Mouse (Mus musculus): Measurements from ENCODE around the gene Tldc1.

DNA sequence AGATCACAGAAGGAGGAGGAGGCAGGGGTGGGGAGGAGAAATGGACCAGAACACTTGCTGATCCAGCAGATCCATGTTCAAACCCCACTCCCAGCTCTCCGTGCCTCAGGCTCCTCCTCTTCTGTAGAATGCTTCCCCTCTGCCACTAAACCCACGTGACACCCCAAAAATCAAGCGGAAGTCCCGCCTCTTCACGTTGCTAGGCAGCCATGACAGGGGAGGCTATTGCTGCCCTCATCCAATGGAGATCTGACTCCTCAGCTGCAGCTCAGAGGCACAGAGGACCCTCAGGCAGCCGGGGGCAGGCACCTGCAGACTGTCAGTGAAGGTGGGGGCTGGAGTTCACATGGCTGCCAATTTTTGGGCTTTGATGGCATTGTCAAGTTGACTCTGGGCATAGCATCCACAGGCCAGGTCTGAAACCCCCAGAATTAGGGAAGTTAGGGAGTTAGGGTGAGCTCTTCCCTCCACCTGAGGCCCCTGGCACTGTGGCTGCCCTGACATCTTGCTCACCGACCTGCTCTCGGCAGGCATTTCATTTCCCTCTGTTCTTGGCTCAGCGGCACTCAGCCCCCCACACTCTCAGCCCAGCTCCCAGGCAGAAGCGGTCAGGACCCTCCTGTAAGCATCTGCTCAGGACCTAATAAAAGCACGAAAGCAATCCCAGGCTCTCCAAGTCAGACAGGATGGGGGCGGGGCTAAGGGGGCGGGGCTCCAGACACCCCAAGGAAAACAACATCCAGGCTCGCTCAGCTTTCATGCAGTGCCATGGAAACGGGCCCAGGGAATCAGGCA, 20.2 kb upstream of the Tldc1 start:
- no peak for TF ChIP-seq CTCF (IDR thresholded peaks at IDR 0.05; ENCODE audit: extremely low read depth, insufficient read depth, low read length)
- TF ChIP-seq POLR2A (IDR thresholded peaks at IDR 0.05; ENCODE audit: extremely low read depth, insufficient read depth, low read length) = 0 out of 2 replicates have a peak, but pooled peaks have one; percentile 5

Data from cortical plate, adult 2 months (tissue).